Mouse (Mus musculus) kidney, adult 11 months (tissue): ENCODE data around the gene Cep41.

Experiments
- DNase-seq: peaks from one replicate; pipeline ENCODE4 v3.0.0; 2022

Cep41 gene

DNA sequence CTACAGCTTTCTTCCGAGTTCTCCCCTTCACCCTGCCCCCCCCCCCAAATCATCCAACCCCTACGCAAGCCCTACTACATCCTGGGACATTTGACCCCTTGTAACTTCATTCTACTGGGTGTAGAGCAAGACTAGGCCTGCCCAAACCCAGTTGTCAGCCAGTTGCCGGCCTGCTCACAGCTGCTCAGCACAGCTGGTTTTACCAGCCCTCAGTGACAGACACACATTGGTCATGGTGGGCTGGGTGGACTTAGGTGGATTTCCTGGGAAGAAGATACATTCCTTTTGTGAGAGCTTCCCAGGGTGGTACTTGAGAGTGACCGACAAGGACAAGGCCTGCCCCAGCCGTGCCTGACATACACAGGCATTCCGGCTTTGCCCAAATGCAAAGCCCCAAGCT is 72.6 kb downstream of the Cep41 start:
- DNase-seq = no peak

DNA sequence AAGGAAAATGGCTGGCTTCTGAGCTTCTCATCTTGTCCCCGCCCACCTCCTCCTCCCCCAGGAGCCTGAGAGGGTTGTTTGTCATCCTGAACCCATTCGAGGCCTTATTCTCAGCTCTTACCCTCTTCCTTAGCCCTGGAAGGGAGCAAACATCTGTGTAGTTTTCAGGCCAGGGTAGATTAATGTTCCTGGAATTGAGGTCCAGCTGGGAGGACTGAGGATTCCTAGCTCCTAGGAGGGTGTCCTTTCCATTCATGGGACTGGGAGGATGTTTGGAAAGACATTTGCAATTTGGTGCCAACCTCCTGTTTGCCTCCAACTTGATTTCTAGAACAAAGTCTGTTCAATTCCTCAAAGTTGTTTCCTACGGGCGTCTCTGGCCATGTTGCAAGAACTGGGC is 73.0 kb downstream of the Cep41 start:
- no peak for DNase-seq

DNA sequence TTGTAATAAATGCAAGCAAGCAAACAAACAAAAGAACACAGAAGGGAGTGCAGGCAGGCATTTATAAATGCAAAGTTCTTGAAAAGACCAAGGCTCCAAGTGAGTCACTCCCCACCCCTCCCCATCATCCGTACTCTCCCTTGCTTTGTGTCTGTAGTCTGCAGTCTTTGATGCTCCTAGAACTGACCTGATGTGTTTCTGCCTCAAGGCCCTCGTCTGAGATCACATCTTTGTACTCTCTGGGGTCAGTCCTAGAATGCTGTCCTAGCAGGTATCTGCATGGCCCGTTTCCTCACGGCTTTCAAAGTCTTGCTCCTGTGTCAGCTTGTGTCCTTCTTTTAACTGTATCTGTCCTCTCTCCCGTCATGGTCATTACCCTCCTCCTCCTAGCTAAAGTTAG is 73.9 kb downstream of the Cep41 start:
- DNase-seq = no peak

DNA sequence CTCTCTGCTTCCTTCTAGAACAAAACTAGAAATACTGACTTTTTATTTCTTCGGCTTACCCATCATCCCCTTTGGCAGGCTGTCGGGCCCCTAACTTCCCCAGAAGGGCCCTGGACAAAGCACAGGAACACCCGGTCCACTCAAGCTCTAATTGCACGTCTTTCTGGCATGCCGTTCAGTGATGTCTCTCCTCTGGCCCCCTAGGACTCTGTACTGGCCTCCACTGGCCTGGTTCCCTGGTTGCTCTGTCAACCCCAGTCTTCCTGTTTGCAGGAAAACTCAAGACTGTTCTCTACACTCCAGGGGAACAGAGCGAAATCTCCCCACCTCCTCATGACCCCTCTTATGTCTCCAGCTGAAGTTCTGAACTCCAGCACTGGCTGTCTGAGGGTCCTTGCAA is 74.8 kb downstream of the Cep41 start:
- no peak for DNase-seq

DNA sequence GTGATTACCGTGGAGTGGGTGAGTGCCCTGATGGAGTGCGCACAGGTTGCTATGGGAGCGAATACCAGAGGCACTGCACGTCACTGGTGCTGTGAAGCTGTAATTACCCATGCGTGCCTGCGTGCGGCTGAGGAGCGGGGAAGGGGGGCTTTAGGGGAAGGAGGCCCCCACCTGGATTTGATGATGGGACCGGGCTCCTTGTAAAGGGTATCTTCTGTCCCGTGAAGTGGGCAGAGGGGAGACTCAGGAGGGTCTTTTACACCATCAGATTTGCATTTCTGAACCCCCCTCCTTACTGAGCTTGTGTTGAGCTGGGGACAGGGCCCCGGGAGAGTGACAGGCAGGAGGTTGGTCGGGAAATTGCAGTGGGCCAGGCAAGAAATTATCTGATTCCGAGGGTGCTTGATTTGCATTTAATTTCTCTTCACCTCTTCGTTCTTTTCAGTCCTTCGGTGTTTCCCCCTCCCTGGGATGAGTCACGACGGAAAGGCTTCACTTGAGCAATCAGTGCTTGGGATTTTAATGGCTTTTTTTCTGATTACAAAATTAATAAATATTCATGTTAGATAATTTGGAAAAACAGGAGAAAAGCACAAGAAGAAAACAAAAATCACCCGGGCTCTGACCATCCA is 75.5 kb downstream of the Cep41 start:
- no peak for DNase-seq

DNA sequence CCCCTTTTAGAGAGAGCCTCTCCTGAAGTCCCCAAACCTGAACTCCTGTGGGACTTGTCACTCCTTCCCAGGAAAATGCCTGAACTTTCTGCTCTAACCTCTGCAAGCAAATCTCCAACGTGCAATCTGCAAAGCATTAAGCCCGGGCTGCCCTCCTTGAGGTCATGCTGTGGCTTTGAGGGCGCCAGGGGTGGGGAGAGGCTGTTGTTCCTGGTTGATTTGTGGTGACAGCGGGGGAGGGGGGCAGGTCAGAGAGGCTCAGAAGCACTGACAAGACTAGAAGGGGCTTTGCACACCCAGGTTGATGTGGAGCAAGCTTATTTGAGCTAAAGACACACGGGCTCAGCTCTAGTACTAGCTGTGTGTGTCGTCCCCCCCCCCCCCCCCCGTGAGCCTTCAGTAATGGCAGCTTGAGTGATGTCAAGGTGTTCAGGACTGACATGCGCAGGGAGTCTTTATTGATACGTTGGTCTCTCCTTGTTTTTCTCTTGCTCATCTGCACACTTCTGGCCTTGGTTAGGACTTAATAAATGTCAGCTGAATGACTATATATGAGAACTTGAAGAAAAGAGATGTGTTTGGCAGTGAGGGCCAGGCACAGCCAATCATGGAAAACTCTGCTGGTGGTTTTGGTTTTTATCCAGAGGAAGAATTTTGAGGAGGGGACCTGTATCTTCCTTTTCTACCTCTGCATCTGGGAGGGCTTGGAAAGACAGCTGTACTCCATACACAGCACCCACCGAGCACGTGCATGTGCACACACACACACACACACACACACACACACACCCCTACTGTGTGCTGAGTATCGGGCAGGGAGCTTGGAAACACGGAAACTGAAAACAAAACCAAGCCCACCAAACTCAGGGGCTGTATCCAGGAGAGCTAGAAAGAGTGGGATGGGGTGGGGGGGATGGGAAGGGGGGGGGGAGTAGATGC is 76.3 kb downstream of the Cep41 start:
- DNase-seq = no peak

DNA sequence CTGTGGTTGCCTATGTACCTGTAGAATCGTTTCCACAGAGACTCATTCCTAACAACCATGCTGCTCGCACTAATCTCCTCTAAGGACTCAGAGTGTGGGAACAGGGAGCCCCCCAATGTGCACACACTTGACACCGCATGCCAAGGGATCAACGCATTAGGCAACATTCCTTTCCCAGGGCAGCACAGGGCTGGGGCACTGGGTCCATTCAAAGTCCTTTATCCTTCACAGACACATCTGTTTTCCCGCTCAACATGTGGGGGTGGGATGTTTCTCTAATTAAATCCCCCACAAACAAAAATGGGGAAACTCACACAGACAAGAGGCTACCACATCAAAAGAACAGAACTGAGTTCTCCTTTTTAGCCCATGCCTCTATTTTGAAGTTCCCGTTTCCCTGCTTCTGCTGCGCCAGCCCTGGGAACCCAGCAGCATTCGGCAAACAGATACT is 77.0 kb downstream of the Cep41 start:
- no peak for DNase-seq

DNA sequence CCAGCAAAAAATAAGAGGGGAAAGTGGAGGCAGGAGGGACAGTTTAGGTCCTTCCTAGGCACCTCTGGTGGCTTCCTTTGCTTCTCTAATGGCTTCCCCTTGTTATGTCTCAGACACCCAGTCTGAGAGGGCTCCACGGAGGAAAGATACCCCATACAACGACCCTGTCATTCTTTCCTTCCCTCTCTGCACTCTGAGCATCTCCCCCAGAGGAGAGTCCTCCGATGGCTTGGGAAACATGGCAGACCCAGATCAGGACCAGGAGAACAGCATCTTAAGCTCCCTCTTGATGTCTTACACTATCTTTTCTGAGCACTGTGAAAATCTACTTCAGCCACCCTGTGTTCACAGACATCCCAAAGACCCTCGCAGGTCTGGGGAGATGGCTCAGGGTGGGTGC is 77.8 kb downstream of the Cep41 start:
- no peak for DNase-seq

DNA sequence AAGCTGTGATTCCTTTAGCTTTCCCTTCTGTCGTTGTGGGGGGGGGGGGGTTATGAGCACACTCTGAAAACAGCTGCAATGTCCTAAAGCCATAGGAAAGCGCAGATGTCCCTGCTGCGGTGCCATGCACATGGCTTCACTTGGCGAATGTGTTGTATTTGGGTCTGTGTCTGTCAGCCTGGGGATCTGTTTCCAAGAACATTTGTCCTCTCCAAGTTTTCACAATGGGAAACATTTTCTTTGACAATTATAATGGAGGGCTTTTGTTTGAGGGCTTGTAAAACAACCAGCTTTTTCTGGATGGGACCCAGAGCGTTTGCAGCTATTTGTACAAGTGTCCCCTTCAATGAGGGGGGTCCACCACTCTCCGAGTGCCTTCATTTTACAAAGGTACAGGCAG is 79.3 kb downstream of the Cep41 start:
- DNase-seq = no peak

DNA sequence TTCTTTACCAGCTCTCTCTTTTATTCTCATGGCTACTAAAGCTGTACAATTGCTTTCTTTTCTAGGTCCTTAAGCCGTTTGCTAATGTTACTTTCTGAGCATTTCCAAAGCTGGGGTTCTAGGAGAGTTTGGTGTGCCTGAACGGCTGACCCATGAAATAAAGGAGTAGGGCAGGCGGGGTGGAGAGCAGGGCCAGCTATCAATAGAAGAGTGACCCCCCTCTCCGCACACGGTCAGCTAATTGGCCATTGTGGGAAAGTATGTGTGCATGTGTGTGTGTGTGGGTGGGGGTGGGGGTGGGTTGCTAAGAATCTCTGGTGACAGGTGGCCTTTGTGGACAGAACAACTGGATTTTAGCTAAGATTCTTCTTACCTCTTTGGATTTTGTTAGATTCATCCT is 82.3 kb downstream of the Cep41 start:
- no peak for DNase-seq

DNA sequence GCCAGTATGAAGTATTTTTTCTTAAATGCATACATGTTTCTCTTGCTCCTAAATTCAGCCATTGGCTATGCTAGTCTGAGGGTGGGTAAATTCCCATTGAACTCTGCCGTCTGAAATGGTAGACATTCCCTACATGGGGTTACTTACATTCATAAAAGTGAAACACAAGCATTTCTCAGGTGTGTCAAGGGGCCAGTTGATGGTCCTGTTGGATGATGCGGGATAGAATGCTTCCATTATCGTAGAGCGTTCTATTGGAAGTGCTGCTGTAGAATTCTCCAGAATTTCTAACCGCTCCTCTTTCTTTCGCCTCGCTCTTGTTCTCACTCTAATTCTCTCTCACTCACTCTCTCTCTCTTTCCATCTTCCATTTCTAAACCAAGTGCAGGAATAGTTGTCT is 82.8 kb downstream of the Cep41 start, which contains the start of gene Cpa5:
Cpa5 (plus strand) TSS at position 301 of the 400 bp plus-strand sequence.
- DNase-seq = no peak

DNA sequence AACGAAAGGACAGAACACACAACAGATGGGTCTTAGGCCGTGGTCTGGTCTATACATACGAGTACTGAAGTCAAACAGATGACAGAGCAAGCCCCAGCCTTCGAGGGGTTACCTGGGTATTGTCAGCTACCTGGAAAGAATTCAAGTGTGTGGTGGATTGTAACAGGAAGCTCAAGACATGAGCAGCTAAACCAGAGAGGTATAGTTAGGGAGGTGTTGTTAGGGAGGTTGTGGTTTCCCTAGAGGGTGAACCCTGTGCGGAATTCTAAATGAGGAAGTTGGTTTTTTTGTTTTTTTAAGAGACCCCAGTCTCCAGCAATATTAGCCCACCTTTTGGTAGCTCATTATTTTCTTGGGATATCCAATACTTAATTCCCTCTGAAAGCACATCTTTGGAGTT is 87.9 kb downstream of the Cep41 start:
- no peak for DNase-seq

DNA sequence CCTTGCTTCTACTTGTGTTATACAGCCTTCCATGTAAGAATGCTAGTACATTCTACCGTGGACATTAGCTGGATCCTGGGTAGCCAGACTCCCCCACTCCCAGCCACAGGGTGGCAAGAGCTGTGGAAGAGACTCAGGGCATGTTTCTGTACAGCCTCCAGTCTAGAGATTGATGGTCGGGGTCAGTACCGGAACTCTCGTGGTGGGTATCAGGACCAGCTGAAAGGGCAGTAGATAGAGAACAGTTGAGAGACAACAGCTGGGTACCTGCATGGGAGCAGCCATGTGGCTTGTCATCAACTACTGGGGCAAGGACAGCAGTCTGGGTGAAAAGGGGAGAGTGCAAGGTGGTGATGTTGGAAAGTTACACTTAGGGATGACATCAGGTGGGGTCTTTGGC is 88.4 kb downstream of the Cep41 start:
- DNase-seq = no peak

DNA sequence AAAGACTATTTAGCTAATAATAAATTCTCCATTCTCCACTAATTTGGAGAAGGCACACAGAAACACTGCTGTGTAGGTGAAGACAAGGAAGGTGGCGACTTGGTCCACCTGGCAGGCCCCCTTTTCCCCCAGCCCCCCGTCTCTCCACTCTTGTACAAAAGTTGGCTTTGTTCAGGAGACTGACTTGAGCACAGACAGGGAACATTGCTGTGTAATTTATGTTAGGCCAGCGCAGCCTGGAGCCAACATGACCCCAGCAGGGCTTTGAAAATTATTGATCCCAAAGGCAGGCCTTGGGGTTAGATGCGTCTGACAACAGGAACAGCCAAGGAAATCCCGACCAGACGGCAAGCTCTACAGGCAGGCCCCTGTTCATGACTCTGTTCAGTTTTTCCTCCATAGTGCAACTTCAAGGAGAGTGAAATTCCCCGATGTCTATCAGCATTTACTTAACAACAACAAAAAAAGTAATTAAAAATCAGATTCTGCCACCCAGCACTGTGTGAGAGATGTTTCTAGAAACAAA is 89.1 kb downstream of the Cep41 start:
- no peak for DNase-seq
